Mouse (Mus musculus): ENCODE measurements around the gene Chd2.

- TF ChIP-seq CTCF (IDR thresholded peaks at IDR 0.05; ENCODE audit: extremely low read depth, insufficient read length, insufficient replicate concordance, low read depth, low read length) (no peak), POLR2A (IDR thresholded peaks at IDR 0.05; ENCODE audit: low read depth, low read length) (no peak)
Observed at GRCm38 (mm10) chr7:73489261-73489660, 52.4 kb downstream of the Chd2 start.

Data from small intestine, adult 2 months (tissue).